Mouse (Mus musculus) c-Kit-positive CD71-positive TER-119-negative erythroid progenitor cells, embryonic 14.5 days (primary cell): ENCODE measurements around the gene Adgra1.

Source experiments
- DNase-seq: peaks from one replicate; pipeline ENCODE4 v3.0.0-alpha.2; 2013; ENCODE audit warnings: low read depth

Gene Adgra1

GRCm38 (mm10) chr7:139850677-139851076, 16.7 kb downstream of the Adgra1 start:
- no peak for DNase-seq

- DNase-seq, result no peak
These were observed 17.1 kb downstream of the Adgra1 start for GRCm38 (mm10) chr7:139851098-139851497.

GRCm38 (mm10) chr7:139855261-139855660, 21.3 kb downstream of the Adgra1 start:
- no peak for DNase-seq

DNA sequence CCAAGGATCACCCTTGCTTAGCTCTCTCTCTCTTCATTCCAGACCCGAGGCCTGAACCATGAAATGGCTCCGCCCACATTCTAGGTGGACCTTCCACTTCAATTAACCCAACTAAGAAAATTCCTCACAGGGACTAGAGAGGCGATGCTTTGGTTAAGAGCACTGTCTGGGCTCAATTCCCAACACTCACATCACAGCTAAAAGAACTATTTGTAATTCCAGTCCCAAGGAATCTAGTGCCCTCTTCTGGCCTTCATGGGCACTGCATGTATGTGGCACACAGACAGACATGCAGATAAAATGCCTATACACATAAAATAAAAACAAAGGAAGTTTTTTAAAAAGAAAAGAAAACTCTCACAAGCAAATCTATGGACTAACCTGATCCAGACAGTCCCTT, 27.4 kb downstream of the Adgra1 start:
- DNase-seq, result peak; percentile 29

DNA sequence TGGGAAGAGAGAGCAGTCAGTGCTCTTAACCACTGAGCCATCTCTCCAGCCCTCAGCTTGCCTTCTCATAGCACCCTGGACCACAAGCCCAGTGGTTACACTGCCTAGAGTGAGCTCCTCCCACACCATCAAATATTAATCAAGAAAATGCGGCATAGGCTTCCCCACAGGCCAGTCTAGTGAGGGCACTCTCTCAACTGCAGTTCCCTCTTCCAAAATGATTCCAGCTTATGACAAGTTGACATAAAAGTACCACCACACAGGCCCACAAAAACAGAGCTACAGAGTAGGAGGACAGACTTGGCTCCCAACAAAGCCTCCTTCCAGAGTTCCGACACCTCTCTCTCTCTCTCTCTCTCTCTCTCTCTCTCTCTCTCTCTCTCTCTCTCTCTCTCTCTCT, 29.1 kb downstream of the Adgra1 start:
- no peak for DNase-seq

- no peak for DNase-seq
These were observed 30.3 kb downstream of the Adgra1 start for GRCm38 (mm10) chr7:139864253-139864652.

DNA sequence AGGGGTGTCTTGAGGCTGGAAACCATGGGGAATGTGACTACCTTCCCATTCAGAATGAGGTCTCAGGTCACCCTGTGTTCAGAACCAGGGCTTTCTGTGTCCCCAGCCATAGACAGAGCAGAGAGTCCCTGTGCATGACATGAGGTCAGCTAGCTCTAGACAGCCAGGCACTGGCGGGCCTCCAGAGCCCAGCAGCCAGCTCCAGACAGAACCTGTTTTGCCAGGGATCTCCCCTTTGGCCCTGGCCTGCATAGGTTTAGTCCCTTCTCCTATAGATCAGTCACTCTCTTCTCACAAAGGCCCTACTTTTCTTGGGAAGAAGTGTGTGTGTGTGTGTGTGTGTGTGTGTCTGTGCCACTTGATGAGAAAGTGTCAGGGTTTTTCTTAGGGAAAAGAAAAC, 30.9 kb downstream of the Adgra1 start:
- DNase-seq, result no peak

DNA sequence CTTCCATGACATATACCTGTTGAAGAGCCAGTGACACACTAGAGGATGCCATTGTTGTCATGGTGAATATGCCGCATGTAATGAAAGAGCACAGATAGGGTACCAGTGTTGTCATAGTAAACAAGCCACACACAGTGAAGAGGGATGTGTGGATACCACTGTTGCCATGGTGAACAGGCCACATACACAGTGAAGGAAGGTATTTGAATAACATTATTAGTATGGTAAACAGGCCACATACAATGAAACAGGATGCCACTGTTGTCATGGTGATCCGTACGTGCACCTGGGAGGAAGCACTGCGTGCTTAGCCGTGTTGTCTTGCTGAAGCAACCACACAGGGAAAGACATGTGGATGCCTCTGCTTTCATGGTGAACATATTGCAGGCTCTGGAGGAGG, 37.0 kb downstream of the Adgra1 start:
- no peak for DNase-seq

DNA sequence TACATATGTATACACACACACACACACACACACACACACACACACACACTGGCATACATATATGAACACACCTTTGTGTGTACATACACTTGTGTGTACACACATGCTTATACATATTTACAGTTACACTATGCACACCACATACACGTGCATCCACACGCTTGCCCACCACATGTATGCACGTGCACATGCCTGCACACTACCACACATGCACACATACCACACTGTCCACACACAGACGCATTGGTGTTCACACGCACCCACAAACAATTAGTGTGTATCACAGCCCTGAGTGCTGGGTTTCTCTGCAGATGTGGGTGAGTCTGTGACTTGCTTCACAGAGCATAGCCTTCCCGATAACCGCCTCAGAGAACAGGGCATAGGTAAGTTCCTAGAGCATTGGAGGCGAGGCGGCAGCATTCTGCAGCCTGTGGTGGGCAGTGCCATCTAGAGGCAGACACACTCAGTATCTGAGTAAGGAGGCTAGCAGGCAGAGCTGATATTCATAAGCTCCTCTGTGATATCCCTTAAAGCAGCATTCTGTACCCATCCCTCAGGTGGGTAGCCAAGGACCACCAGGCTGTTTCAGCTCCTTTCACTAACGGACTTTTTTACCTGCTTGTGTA, 43.3 kb downstream of the Adgra1 start:
- DNase-seq, result no peak

GRCm38 (mm10) chr7:139878122-139878521, 44.1 kb downstream of the Adgra1 start:
- no peak for DNase-seq

- no peak for DNase-seq
These were observed 44.6 kb downstream of the Adgra1 start for GRCm38 (mm10) chr7:139878621-139879020.

DNA sequence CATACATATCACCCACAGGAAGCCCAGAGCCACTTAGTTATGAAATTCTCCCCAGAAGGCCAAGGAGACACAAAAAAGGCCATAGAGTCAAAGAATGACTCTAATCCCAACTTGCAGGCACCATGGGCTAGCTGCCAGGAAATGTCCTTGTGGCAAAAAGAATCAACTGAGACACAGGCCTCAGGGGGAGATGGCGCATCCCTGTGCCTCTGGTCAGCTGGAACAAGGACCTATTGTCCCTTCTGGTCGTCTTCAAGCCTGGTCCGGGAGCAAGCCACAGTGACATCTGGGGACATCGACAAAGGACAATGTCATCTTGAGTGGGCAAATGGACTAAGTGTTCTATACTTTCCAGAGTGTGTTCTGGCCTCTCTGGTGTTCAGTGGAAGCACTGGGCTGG, 49.6 kb downstream of the Adgra1 start:
- no peak for DNase-seq

DNA sequence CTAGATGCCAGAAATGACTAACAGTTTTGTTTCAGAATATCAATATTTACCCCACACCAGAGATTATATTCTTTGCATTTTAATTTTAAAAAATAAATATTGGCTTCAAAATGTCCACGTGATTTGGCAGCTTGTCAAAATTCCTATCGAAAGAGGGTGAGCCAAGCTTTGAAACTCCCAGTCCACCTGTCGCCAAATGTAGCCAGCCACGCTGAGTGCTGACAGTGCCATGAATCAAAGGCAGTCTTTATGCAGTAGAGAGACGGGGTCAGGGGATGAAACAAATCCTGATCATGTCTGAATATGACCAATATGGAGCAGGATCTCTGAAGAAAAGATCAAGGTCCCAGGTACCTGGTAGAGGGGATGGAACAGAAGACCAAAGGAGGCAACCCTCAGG, 57.8 kb downstream of the Adgra1 start:
- no peak for DNase-seq

DNA sequence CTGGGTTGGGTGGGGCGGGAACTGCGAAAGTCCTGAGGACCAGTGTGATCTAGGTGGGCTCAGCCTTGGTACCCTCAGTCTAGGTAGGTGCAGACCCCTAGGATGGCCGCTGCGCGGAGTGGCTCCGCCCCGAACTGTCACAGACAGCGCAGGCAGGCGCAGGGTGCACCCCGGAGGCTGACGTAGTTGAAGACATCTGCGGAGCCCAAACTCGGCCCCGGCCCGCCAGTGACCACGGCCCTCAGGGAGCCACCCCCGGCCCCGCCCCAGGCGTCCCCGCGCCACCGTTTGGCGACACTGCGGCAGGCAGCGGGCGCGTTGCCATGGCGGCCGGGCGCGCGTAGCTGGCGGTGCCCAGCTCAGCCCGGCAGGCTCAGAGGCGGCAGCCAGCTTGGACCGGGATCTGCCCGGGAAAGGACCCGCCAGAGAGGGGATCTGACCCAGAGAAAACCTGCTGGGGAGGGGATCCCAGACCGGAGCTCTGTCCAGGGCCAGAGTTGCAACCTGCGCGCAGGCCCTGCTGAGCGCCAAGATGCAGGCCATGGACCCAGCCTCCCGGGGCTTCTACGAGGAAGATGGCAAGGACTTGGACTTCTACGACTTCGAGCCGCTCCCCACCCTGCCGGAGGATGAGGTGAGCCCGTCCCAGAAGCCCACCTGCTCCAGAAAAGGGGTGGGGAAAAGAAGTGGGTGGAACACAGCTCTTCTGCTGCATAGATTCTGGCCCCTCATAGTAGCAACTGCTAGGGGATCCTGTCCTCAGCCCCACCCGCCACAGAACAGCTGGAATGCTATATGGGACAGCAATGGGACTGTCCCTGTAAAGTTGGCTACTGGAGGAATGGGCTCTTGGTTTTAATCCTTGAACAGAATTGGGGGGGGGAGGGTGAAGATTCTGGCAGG, 60.9 kb downstream of the Adgra1 start, which contains the start of gene Kndc1:
TSS of gene Kndc1 (plus strand) at position 42 of the 903 bp plus-strand sequence.
- DNase-seq, result no peak

GRCm38 (mm10) chr7:139896271-139896670, 62.3 kb downstream of the Adgra1 start:
- DNase-seq, result no peak

- DNase-seq, result no peak
These were observed 62.8 kb downstream of the Adgra1 start for GRCm38 (mm10) chr7:139896796-139897195.

GRCm38 (mm10) chr7:139898606-139899005, 64.6 kb downstream of the Adgra1 start:
- DNase-seq, result no peak

DNA sequence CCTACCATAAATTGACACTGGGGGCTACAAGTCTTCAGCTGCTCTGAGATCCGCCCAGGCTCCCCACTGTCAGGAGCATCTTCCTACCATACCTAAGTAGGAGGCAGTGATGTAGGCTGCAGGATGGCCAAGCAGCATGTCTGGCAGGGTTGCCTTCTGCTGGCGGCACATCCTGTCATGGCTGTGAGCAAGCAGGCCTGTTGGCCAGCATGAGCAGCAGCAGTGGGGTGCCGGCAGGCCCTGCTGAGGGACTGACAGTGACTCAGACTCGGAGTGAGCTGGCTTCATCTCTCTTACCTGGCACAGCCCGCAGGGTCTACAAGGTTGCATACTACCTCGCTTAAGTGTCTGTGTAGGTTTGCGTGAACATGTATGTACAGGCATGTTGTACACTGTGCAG, 65.5 kb downstream of the Adgra1 start:
- no peak for DNase-seq

GRCm38 (mm10) chr7:139900456-139900855, 66.5 kb downstream of the Adgra1 start:
- no peak for DNase-seq

- DNase-seq, result no peak
These were observed 66.9 kb downstream of the Adgra1 start for GRCm38 (mm10) chr7:139900896-139901295.

- no peak for DNase-seq
These were observed 68.0 kb downstream of the Adgra1 start for GRCm38 (mm10) chr7:139901981-139902380.

DNA sequence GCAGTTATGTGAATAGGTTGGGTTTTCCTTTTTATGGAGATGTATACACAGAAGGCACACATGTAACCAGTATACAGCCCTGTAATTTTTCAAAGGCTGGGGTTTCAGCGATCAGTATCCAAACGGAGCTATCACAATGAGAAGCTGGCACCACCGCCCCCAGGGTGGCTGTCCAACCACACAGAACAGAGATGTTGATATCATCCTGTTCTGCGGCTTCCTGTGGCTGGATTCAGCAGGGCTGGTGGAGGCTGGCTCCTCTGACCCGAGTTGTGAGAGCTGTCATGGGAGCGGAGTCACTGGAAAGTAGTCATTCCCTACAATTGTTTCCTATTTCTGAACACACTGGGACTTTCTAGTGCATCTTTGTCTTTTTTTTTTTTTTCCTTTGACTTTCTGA, 71.3 kb downstream of the Adgra1 start:
- no peak for DNase-seq

GRCm38 (mm10) chr7:139905661-139906060, 71.7 kb downstream of the Adgra1 start:
- peak; percentile 3 for DNase-seq
